Mouse (Mus musculus): ENCODE data around the gene Olfr90. TPM values are rescaled to one million over a fixed set of nuclear protein-coding genes. Genes with fewer than 3 reads are reported as not detected.
A peak's percentile ranks its signal among the peaks of the same experiment; 100 is the strongest.
"Not testable (repeated sequence)": the region's sequence is repeated elsewhere in the genome, so short reads cannot be mapped to it uniquely, and the experiment has no call there.

The Olfr90 gene
- not detected in 2 replicates for polyA plus RNA-seq (2012; ENCODE audit: insufficient read depth, insufficient read length, missing spikeins)

DNA sequence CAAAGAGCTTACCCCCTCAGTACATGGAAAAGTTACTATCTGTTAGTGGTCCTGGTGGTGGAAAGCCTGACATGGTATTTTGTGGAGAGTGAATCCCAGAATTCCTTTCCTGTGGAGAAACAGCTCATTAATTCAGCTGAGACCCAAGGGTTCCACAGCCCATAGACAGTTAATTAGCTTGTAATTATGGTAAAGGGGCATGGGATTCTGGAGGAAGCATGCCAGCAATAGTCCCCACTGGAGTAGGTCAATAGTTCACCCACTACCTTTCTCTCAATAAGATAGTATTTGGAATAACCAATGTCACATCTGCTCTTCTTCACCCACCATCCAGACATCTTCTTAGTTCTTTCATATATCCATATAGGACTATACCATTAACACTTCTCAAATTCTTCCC is at the start of gene Olfr90:
TSS of gene Olfr90 (minus strand) at position 101 of the 400 bp plus-strand sequence.
- H3K4me1 ChIP-seq (ENCODE audit: control insufficient read depth, insufficient read depth, low read length) = no peaks in the 10 kb centered on the region
- H3K27ac ChIP-seq (ENCODE audit: insufficient read depth, low read depth, low read length) = no peak within 1 kb of the TSS
- no peak within 1 kb of the TSS for H3K4me3 ChIP-seq (ENCODE audit: insufficient read depth, low read length)
- TF ChIP-seq CTCF (IDR thresholded peaks at IDR 0.05; ENCODE audit: low read depth, low read length) (no peak), POLR2A (IDR thresholded peaks at IDR 0.05; ENCODE audit: borderline replicate concordance, low read depth, low read length) (no peak)

DNA sequence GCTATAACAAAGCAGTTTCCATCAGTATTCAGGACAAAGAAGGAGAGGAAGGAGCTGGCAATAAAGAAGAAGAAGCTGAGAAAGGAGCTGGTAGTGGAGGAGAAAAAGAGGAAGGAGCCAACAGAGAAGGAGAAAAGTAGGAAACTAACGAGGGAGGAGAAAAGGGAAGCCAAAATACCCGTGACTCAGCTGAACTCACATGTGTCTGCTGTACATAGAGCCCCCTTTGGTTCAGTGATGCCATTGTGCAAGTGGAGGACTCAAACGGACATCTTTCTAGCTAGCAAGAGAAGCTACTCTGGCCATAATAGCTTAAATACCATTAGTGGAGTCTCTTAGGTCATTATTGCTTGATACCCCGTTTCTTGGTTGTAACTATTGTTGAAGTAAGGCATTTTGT is 43.1 kb upstream of the Olfr90 start:
- H3K4me1 ChIP-seq (ENCODE audit: control insufficient read depth, insufficient read depth, low read length); H3K27ac ChIP-seq (ENCODE audit: insufficient read depth, low read depth, low read length); H3K4me3 ChIP-seq (ENCODE audit: insufficient read depth, low read length): not testable (repeated sequence)

DNA sequence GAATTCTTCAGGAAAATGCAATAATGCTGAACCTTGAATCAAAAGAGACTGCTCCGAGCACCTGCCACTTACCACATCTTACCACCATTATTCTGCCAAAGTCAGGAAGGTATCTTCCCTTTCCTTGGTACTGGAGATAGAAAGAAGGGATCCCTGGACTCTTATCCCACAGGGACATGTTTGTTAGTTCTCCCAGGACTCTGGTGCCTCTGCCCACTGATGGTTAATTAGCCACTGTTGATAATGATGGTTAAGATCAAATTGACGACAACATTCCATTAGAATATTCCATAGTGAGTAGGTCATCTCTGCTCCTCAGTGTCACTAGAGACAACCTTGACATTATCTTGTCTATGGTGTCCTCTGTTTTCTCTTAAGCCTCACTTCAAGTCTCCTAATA is 31.7 kb upstream of the Olfr90 start, which contains the start of gene Olfr92:
TSS of gene Olfr92 (minus strand) at position 101 of the 400 bp plus-strand sequence.
- no peaks in the 10 kb centered on the region for H3K4me1 ChIP-seq (ENCODE audit: control insufficient read depth, insufficient read depth, low read length)
- no peak within 1 kb of the TSS for H3K4me3 ChIP-seq (ENCODE audit: insufficient read depth, low read length)
- no peak within 1 kb of the TSS for H3K27ac ChIP-seq (ENCODE audit: insufficient read depth, low read depth, low read length)
- TF ChIP-seq CTCF (IDR thresholded peaks at IDR 0.05; ENCODE audit: low read depth, low read length) (no peak), POLR2A (IDR thresholded peaks at IDR 0.05; ENCODE audit: borderline replicate concordance, low read depth, low read length) (no peak)

DNA sequence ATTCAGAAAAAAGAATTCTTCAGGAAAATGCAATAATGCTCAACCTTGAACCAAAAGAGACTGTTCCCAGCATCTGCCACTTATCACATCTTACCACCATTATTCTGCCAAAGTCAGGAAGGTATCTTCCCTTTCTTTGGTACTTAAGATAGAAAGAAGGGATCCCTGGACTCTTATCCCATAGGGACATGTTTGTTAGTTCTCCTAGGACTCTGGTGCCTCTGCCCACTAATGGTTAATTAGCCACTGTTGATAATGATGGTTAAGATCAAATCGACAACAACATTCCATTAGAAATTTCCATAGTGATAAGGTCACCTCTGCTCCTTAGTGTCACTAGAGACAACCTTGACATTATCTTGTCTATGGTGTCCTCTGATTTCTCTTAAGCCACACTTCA is 9.9 kb upstream of the Olfr90 start, which contains the start of gene Olfr91:
TSS of gene Olfr91 (minus strand) at position 101 of the 400 bp plus-strand sequence.
- no peak for TF ChIP-seq POLR2A (IDR thresholded peaks at IDR 0.05; ENCODE audit: borderline replicate concordance, low read depth, low read length)
- TF ChIP-seq CTCF (IDR thresholded peaks at IDR 0.05; ENCODE audit: low read depth, low read length) = no peak
- H3K27ac ChIP-seq (ENCODE audit: insufficient read depth, low read depth, low read length) = no peak within 1 kb of the TSS

DNA sequence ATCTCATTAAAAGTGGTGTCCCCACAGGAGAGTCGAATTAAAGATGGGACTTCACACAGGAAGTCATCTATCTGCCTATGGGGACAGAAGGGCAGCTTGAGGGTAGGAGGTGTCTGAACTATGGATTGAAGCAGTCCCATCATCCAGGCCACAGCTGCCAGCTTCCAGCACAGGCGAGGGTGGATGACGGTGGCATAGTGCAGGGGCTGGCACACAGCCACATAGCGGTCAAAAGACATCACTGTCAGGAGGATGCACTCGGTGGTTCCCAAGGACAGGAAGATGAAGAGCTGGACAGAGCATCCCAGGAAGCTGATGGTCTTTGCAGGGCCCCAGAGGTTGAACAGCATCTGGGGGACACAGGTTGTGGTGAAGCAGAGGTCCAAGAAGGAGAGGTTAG is 5.0 kb upstream of the Olfr90 start:
- TF ChIP-seq POLR2A (IDR thresholded peaks at IDR 0.05; ENCODE audit: borderline replicate concordance, low read depth, low read length) (no peak), CTCF (IDR thresholded peaks at IDR 0.05; ENCODE audit: low read depth, low read length) (no peak)
- no peak overlapping the region for H3K27ac ChIP-seq (ENCODE audit: insufficient read depth, low read depth, low read length)
- no peaks in the 10 kb centered on the region for H3K4me1 ChIP-seq (ENCODE audit: control insufficient read depth, insufficient read depth, low read length)
- no peak overlapping the region for H3K4me3 ChIP-seq (ENCODE audit: insufficient read depth, low read length)

More for the DNA sequence above, 9.9 kb upstream of the Olfr90 start, which contains the start of gene Olfr91:
- no peak within 1 kb of the TSS for H3K4me3 ChIP-seq (ENCODE audit: insufficient read depth, low read length)
- H3K4me1 ChIP-seq (ENCODE audit: control insufficient read depth, insufficient read depth, low read length) = no peaks in the 10 kb centered on the region

DNA sequence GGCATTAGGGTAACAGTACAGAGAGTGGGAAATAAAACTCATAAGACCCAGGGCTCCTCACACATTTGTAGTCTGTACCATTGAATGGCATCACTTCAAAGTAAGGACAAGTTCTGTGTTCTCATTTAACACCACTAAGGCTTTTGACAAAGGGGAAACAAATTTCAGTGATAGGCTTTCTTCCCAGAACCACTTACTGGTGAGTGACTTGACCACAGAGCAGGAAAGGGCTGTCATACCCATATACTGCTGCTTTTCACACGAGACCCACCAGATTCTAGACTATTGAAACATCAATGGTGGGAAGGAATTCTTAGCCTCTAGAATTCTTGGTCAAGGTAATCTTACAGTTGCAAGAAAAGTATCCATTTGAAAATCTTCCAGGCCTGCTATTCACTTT is 3.9 kb upstream of the Olfr90 start:
- Histone ChIP-seq H3K4me3 (ENCODE audit: insufficient read depth, low read length) (no peak overlapping the region), H3K27ac (ENCODE audit: insufficient read depth, low read depth, low read length) (no peak overlapping the region), H3K4me1 (ENCODE audit: control insufficient read depth, insufficient read depth, low read length) (no peaks in the 10 kb centered on the region)
- TF ChIP-seq CTCF (IDR thresholded peaks at IDR 0.05; ENCODE audit: low read depth, low read length) (no peak), POLR2A (IDR thresholded peaks at IDR 0.05; ENCODE audit: borderline replicate concordance, low read depth, low read length) (no peak)

DNA sequence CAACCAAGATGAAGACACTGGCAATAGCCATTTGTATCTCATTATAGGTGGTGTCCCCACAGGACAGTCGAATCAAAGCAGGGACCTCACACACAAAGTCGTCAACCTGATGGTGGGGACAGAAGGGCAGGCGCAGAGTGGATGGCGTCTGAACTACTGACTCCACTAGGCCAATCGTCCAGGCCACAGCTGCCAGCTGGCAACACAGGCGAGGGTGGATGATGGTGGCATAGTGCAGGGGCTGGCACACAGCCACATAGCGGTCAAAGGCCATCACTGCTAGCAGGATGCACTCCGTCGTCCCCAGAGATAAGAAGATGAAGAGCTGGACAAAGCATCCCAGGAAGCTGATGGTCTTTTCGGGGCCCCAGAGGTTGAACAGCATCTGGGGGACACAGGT is 2.8 kb downstream of the Olfr90 start:
- Histone ChIP-seq H3K4me3 (ENCODE audit: insufficient read depth, low read length) (no peak overlapping the region), H3K4me1 (ENCODE audit: control insufficient read depth, insufficient read depth, low read length) (no peaks in the 10 kb centered on the region), H3K27ac (ENCODE audit: insufficient read depth, low read depth, low read length) (no peak overlapping the region)
- TF ChIP-seq POLR2A (IDR thresholded peaks at IDR 0.05; ENCODE audit: borderline replicate concordance, low read depth, low read length) (no peak), CTCF (IDR thresholded peaks at IDR 0.05; ENCODE audit: low read depth, low read length) (no peak)

DNA sequence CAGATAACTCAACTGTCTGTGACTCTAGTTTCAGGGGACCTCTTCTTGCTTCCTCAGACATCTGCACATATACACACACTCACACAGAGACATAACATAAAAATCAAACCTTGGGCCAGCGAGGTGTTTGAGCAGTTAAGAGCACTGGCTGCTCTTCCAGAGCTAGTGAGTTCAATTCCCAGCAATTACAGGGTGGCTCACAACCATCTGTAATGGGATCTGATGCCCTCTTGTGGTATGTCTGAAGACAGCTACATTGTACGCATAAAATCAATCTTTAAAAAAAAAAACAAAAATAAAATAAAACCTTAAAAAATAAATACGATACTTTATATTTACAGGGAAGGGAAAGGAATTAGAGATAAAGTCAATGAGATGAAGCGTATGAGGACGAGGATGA is 3.7 kb downstream of the Olfr90 start:
- H3K4me1 ChIP-seq (ENCODE audit: control insufficient read depth, insufficient read depth, low read length) = no peaks in the 10 kb centered on the region
- TF ChIP-seq CTCF (IDR thresholded peaks at IDR 0.05; ENCODE audit: low read depth, low read length) (no peak), POLR2A (IDR thresholded peaks at IDR 0.05; ENCODE audit: borderline replicate concordance, low read depth, low read length) (no peak)
- H3K4me3 ChIP-seq (ENCODE audit: insufficient read depth, low read length) = no peak overlapping the region
- H3K27ac ChIP-seq (ENCODE audit: insufficient read depth, low read depth, low read length) = no peak overlapping the region

DNA sequence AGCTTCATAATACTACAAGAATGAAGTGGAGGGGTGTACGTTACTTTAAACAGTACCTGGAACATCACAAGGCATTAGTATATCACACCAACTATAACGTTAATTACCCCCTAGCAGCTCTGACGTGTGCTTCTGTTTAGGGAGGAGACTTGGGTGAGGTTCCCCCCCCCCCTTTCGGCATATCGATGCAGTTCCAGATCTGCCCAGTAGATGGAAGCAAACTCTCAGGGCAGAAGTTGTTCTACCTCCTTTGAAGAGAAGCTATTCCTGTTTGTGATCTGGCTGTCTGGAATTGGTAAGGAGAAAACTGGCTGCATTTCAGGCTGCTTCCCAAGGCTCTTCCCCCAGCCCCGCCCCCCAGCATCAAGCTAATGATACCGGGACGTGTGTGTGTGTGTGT is 5.0 kb downstream of the Olfr90 start:
- TF ChIP-seq CTCF (IDR thresholded peaks at IDR 0.05; ENCODE audit: low read depth, low read length) = peak; percentile 33; the same call in 1 of the 2 replicates
- no peak for TF ChIP-seq POLR2A (IDR thresholded peaks at IDR 0.05; ENCODE audit: borderline replicate concordance, low read depth, low read length)
- no peak overlapping the region for H3K4me3 ChIP-seq (ENCODE audit: insufficient read depth, low read length)
- no peaks in the 10 kb centered on the region for H3K4me1 ChIP-seq (ENCODE audit: control insufficient read depth, insufficient read depth, low read length)
- no peak overlapping the region for H3K27ac ChIP-seq (ENCODE audit: insufficient read depth, low read depth, low read length)

DNA sequence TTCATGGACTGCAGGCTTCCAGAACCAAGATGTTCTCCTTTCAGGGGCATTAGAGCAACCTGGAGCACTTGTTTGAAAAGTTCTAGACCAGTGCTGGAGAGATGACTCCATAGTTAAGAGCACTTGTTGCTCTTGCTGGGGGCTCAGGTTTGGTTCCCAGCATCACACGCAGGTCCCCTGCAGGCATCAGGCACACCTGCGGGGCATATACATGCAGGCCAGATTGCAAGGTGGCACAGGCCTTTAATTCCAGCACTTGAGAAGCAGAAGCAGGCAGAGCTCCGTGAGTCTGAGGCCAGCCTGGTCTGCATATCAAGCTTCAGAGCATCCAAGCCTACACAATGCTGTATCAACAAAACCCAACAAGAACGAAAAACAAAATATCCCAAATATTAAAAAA is 6.6 kb downstream of the Olfr90 start:
- TF ChIP-seq CTCF (IDR thresholded peaks at IDR 0.05; ENCODE audit: low read depth, low read length) = no peak
- TF ChIP-seq POLR2A (IDR thresholded peaks at IDR 0.05; ENCODE audit: borderline replicate concordance, low read depth, low read length) = no peak
- no peaks in the 10 kb centered on the region for H3K4me1 ChIP-seq (ENCODE audit: control insufficient read depth, insufficient read depth, low read length)
- no peak overlapping the region for H3K27ac ChIP-seq (ENCODE audit: insufficient read depth, low read depth, low read length)
- no peak overlapping the region for H3K4me3 ChIP-seq (ENCODE audit: insufficient read depth, low read length)

DNA sequence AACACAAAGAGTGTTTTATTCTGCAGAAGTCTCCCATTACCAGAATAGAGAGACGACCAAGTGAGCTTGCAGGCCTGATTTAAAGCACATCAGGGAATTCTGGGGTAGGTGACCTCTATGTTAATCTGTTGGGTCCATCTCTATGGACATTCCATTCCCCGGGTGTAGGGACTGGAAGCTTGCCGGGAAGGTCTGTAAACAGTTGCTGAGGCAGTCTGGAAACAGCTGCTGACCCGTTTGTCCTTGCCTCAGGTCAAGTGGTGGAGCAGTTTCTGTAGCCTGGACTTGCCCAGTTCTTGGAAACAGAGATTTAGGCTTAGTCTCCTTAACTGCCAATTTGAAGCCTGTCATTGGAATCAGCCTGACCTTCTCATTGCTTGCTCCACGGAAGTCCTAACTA is 8.2 kb downstream of the Olfr90 start:
- no peaks in the 10 kb centered on the region for H3K4me1 ChIP-seq (ENCODE audit: control insufficient read depth, insufficient read depth, low read length)
- no peak overlapping the region for H3K4me3 ChIP-seq (ENCODE audit: insufficient read depth, low read length)
- TF ChIP-seq POLR2A (IDR thresholded peaks at IDR 0.05; ENCODE audit: borderline replicate concordance, low read depth, low read length) (no peak), CTCF (IDR thresholded peaks at IDR 0.05; ENCODE audit: low read depth, low read length) (no peak)
- H3K27ac ChIP-seq (ENCODE audit: insufficient read depth, low read depth, low read length) = no peak overlapping the region
